Mouse (Mus musculus) limb, embryonic 12.5 days (tissue): ENCODE measurements around the gene Hbq1b. TPM values are rescaled to one million over a fixed set of nuclear protein-coding genes. Genes with fewer than 3 reads are reported as not detected.

Source experiments
- ATAC-seq: fragments of 200-750 bp; cut with Nextera tagmentation; 2 replicates; pipeline ENCODE4 v1.8.0; 2017; ENCODE audit warnings: low read depth, moderate TSS enrichment; ENCODE audit not compliant: insufficient number of reproducible peaks, insufficient read depth, low FRiP score, low TSS enrichment
- H3K27ac ChIP-seq: fragments of 300-500 bp; sonication (generic); 2 replicates; pipeline ENCODE4 v1.5.1; 2016; ENCODE audit warnings: mild to moderate bottlenecking, moderate library complexity
- H3K27me3 ChIP-seq: fragments of 300-500 bp; sonication (generic); 2 replicates; pipeline ENCODE4 v1.6.1; 2016; ENCODE audit warnings: mild to moderate bottlenecking, moderate library complexity
- H3K36me3 ChIP-seq: fragments of 300-500 bp; sonication (generic); 2 replicates; pipeline ENCODE4 v1.6.1; 2016; ENCODE audit warnings: mild to moderate bottlenecking, moderate library complexity
- H3K4me1 ChIP-seq: fragments of 300-500 bp; sonication (generic); replicated peaks from 2 replicates; pipeline ENCODE4 v1.6.1; 2016
- H3K4me2 ChIP-seq: fragments of 300-500 bp; sonication (generic); 2 replicates; pipeline ENCODE4 v1.6.1; 2016; ENCODE audit warnings: mild to moderate bottlenecking, moderate library complexity
- H3K4me3 ChIP-seq: fragments of 300-500 bp; sonication (generic); replicated peaks from 2 replicates; pipeline ENCODE4 v1.5.1; 2016; ENCODE audit warnings: mild to moderate bottlenecking
- H3K9ac ChIP-seq: fragments of 300-500 bp; sonication (generic); replicated peaks from 2 replicates; pipeline ENCODE4 v1.6.1; 2016; ENCODE audit warnings: mild to moderate bottlenecking, moderate library complexity
- H3K9me3 ChIP-seq: fragments of 300-500 bp; sonication (generic); 2 replicates; pipeline ENCODE4 v1.6.1; 2016; ENCODE audit warnings: mild to moderate bottlenecking, moderate library complexity
- WGBS: fragments of 180-500 bp; shearing (Covaris S2); methylation state at CpG from one replicate; pipeline ENCODE4 v1.1.7; 2016; 5-methylcytosine and 5-hydroxymethylcytosine counted together
- polyA plus RNA-seq: library from polyadenylated mRNA; unstranded; fragments of >200 nt; fragmentation: Nextera tagmentation; extraction: Ambion mirVana; gene quantifications from 2 replicates; pipeline ENCODE4 v1.2.1, GENCODE M21; 2016

Hbq1b gene
- polyA plus RNA-seq, 1 experiment from 2014 or later: 3.9 TPM

- peaks cover 88% of the 10 kb centered on the region for H3K36me3 ChIP-seq
- no peaks in the 10 kb centered on the region for H3K4me1 ChIP-seq
- WGBS: 83% methylated on average over 8 of the region's 8 CpGs
- no peaks in the 10 kb centered on the region for H3K27me3 ChIP-seq
- peak; percentile 86 for ATAC-seq
- no peak overlapping the region for H3K9ac ChIP-seq
- no peak overlapping the region for H3K4me2 ChIP-seq
- H3K27ac ChIP-seq: no peak overlapping the region
- H3K4me3 ChIP-seq: no peak overlapping the region
- no peaks in the 10 kb centered on the region for H3K9me3 ChIP-seq
These were observed 35.6 kb upstream of the Hbq1b start for GRCm38 (mm10) chr11:32250880-32251763.

GRCm38 (mm10) chr11:32253121-32253520 is 33.6 kb upstream of the Hbq1b start:
- Histone ChIP-seq H3K9ac (no peak overlapping the region), H3K27ac (no peak overlapping the region), H3K4me3 (no peak overlapping the region), H3K36me3 (peaks cover 70% of the 10 kb centered on the region), H3K4me1 (no peaks in the 10 kb centered on the region), H3K27me3 (no peaks in the 10 kb centered on the region), H3K9me3 (no peaks in the 10 kb centered on the region), H3K4me2 (no peak overlapping the region)
- 95% methylated on average over 1 of the region's 1 CpGs for WGBS
- no peak for ATAC-seq

GRCm38 (mm10) chr11:32256146-32256545 is 30.6 kb upstream of the Hbq1b start:
- H3K27me3 ChIP-seq: no peaks in the 10 kb centered on the region
- peaks cover 71% of the 10 kb centered on the region for H3K36me3 ChIP-seq
- H3K27ac ChIP-seq: no peak overlapping the region
- H3K9ac ChIP-seq: no peak overlapping the region
- WGBS: 97% methylated on average over 1 of the region's 1 CpGs
- H3K4me1 ChIP-seq: no peaks in the 10 kb centered on the region
- H3K9me3 ChIP-seq: no peaks in the 10 kb centered on the region
- no peak overlapping the region for H3K4me3 ChIP-seq
- no peak for ATAC-seq
- no peak overlapping the region for H3K4me2 ChIP-seq

- Histone ChIP-seq H3K4me3 (no peak overlapping the region), H3K27ac (no peak overlapping the region), H3K4me1 (no peaks in the 10 kb centered on the region), H3K27me3 (no peaks in the 10 kb centered on the region), H3K9me3 (no peaks in the 10 kb centered on the region), H3K9ac (no peak overlapping the region), H3K4me2 (no peak overlapping the region), H3K36me3 (peaks cover 68% of the 10 kb centered on the region)
- ATAC-seq: no peak
- WGBS: 86% methylated on average over 3 of the region's 3 CpGs
These were observed 30.2 kb upstream of the Hbq1b start for GRCm38 (mm10) chr11:32256566-32256965.

- 71% methylated on average over 10 of the region's 10 CpGs for WGBS
- H3K9ac ChIP-seq: no peak overlapping the region
- no peaks in the 10 kb centered on the region for H3K9me3 ChIP-seq
- no peak overlapping the region for H3K27ac ChIP-seq
- no peak overlapping the region for H3K4me3 ChIP-seq
- peaks cover under 1% of the 10 kb centered on the region; the same call in 1 of the 2 replicates for H3K4me1 ChIP-seq
- ATAC-seq: no peak
- no peaks in the 10 kb centered on the region for H3K27me3 ChIP-seq
- peaks cover 34% of the 10 kb centered on the region for H3K36me3 ChIP-seq
- H3K4me2 ChIP-seq: no peak overlapping the region
These were observed 23.9 kb upstream of the Hbq1b start for GRCm38 (mm10) chr11:32262674-32263415.

GRCm38 (mm10) chr11:32265117-32265738 is 21.5 kb upstream of the Hbq1b start:
- 94% methylated on average over 3 of the region's 3 CpGs for WGBS
- H3K4me3 ChIP-seq: no peak overlapping the region
- no peak overlapping the region for H3K27ac ChIP-seq
- peaks cover 21% of the 10 kb centered on the region for H3K36me3 ChIP-seq
- H3K9ac ChIP-seq: no peak overlapping the region
- no peaks in the 10 kb centered on the region for H3K9me3 ChIP-seq
- H3K27me3 ChIP-seq: no peaks in the 10 kb centered on the region
- no peak overlapping the region for H3K4me2 ChIP-seq
- H3K4me1 ChIP-seq: peaks cover 5% of the 10 kb centered on the region
- ATAC-seq: no peak

- H3K27ac ChIP-seq: 0 out of 2 replicates have a peak overlapping the region, but pooled peaks have one; percentile 20
- H3K27me3 ChIP-seq: no peaks in the 10 kb centered on the region
- no peak overlapping the region for H3K9ac ChIP-seq
- H3K9me3 ChIP-seq: no peaks in the 10 kb centered on the region
- WGBS: 91% methylated on average over 6 of the region's 6 CpGs
- 0 out of 2 replicates have a peak overlapping the region, but pooled peaks have one; percentile 4 for H3K4me2 ChIP-seq
- ATAC-seq: no peak
- H3K4me3 ChIP-seq: no peak overlapping the region
- H3K36me3 ChIP-seq: peaks cover 12% of the 10 kb centered on the region
- H3K4me1 ChIP-seq: peaks cover 5% of the 10 kb centered on the region
These were observed 20.6 kb upstream of the Hbq1b start for GRCm38 (mm10) chr11:32266194-32266593.

- peaks cover 11% of the 10 kb centered on the region for H3K36me3 ChIP-seq
- peaks cover 5% of the 10 kb centered on the region for H3K4me1 ChIP-seq
- H3K4me3 ChIP-seq: peak overlapping the region; percentile 80
- 38% methylated on average over 6 of the region's 6 CpGs for WGBS
- H3K27ac ChIP-seq: peak overlapping the region; percentile 97
- peak overlapping the region; percentile 90 for H3K9ac ChIP-seq
- H3K27me3 ChIP-seq: no peaks in the 10 kb centered on the region
- no peak for ATAC-seq
- H3K9me3 ChIP-seq: no peaks in the 10 kb centered on the region
- peak overlapping the region; percentile 60 for H3K4me2 ChIP-seq
These were observed 20.0 kb upstream of the Hbq1b start for GRCm38 (mm10) chr11:32266776-32267175.

GRCm38 (mm10) chr11:32267188-32267884 is 19.4 kb upstream of the Hbq1b start, which contains the start of gene Nprl3:
Gene Nprl3, minus strand, starts transcription at chr11:32267707.
- no peaks in the 10 kb centered on the region for H3K9me3 ChIP-seq
- under 1% methylated on average over 54 of the region's 54 CpGs for WGBS
- peaks cover 5% of the 10 kb centered on the region for H3K36me3 ChIP-seq
- no peaks in the 10 kb centered on the region for H3K27me3 ChIP-seq
- H3K9ac ChIP-seq: peak within 1 kb of the TSS; percentile 90
- H3K4me3 ChIP-seq: peak within 1 kb of the TSS; percentile 80
- H3K4me2 ChIP-seq: peak within 1 kb of the TSS; percentile 60
- peaks cover 5% of the 10 kb centered on the region for H3K4me1 ChIP-seq
- peak; percentile 97 for ATAC-seq
- H3K27ac ChIP-seq: peak within 1 kb of the TSS; percentile 97

GRCm38 (mm10) chr11:32267964-32268363 is 18.8 kb upstream of the Hbq1b start:
- no peaks in the 10 kb centered on the region for H3K27me3 ChIP-seq
- H3K4me3 ChIP-seq: peak overlapping the region; percentile 80
- peak overlapping the region; percentile 60 for H3K4me2 ChIP-seq
- peak overlapping the region; percentile 90 for H3K9ac ChIP-seq
- H3K9me3 ChIP-seq: no peaks in the 10 kb centered on the region
- H3K36me3 ChIP-seq: no peaks in the 10 kb centered on the region
- WGBS: 19% methylated on average over 5 of the region's 5 CpGs
- peaks cover 5% of the 10 kb centered on the region for H3K4me1 ChIP-seq
- ATAC-seq: peak; percentile 27; the same call in 1 of the 2 replicates
- H3K27ac ChIP-seq: peak overlapping the region; percentile 97
